Mouse (Mus musculus): ENCODE data around the gene Hs3st3b1.

GRCm38 (mm10) chr11:63942177-63942576 lies 20.1 kb upstream of the Hs3st3b1 start:
- TF ChIP-seq CTCF (IDR thresholded peaks at IDR 0.05; ENCODE audit: borderline replicate concordance, control insufficient read depth, extremely low read depth, insufficient read depth, low read length, poor library complexity): no peak
- no peak for TF ChIP-seq POLR2A (IDR thresholded peaks at IDR 0.05; ENCODE audit: control insufficient read depth, extremely low read depth, insufficient read depth, low read length, poor library complexity)
